Mouse (Mus musculus): Measurements from ENCODE around the gene Dclk1. TPM values are rescaled to one million over a fixed set of nuclear protein-coding genes. Genes with fewer than 3 reads are reported as not detected.

The Dclk1 gene
- total and polyA plus RNA-seq, 2 experiments from 2014 or later, result 213 to 214 TPM

- no peaks in the 10 kb centered on the region for H3K36me3 ChIP-seq (ENCODE audit: insufficient read depth, low read length)
- no peaks in the 10 kb centered on the region for H3K9me3 ChIP-seq (ENCODE audit: low read length)
- H3K4me3 ChIP-seq (ENCODE audit: low read length), result peak overlapping the region; percentile 19
- H3K9ac ChIP-seq (replicated peaks; ENCODE audit: low read length), result no peak overlapping the region
- H3K27me3 ChIP-seq (ENCODE audit: insufficient read depth, low read length), result no peaks in the 10 kb centered on the region
- H3K4me2 ChIP-seq (ENCODE audit: low read depth, low read length), result peak overlapping the region; percentile 52
- H3K4me1 ChIP-seq (ENCODE audit: insufficient read depth, low read length), result peaks cover 5% of the 10 kb centered on the region; the same call in 1 of the 2 replicates
- ATAC-seq, result peak; percentile 93
- WGBS, result 0% methylated on average over 11 of the region's 11 CpGs
- DNase-seq (ENCODE audit: low spot score), result peak; percentile 94
- TF ChIP-seq CTCF (IDR thresholded peaks at IDR 0.05; ENCODE audit: low read depth), result peak; percentile 75
- H3K27ac ChIP-seq, result peak overlapping the region; percentile 67
Measured at GRCm38 (mm10) chr3:55373689-55374088, 131.5 kb downstream of the Dclk1 start.

GRCm38 (mm10) chr3:55378591-55378990, 136.4 kb downstream of the Dclk1 start:
- DNase-seq (ENCODE audit: low spot score), result no peak
- no peak overlapping the region for H3K27ac ChIP-seq
- TF ChIP-seq CTCF (IDR thresholded peaks at IDR 0.05; ENCODE audit: low read depth), result no peak
- no peak overlapping the region for H3K9ac ChIP-seq (replicated peaks; ENCODE audit: low read length)
- 91% methylated on average over 6 of the region's 6 CpGs for WGBS
- no peak overlapping the region for H3K4me2 ChIP-seq (ENCODE audit: low read depth, low read length)
- H3K4me1 ChIP-seq (ENCODE audit: insufficient read depth, low read length), result peaks cover 5% of the 10 kb centered on the region; the same call in 1 of the 2 replicates
- H3K4me3 ChIP-seq (ENCODE audit: low read length), result no peak overlapping the region
- no peak for ATAC-seq
- H3K27me3 ChIP-seq (ENCODE audit: insufficient read depth, low read length), result no peaks in the 10 kb centered on the region
- H3K9me3 ChIP-seq (ENCODE audit: low read length), result no peaks in the 10 kb centered on the region
- no peaks in the 10 kb centered on the region for H3K36me3 ChIP-seq (ENCODE audit: insufficient read depth, low read length)

GRCm38 (mm10) chr3:55380471-55380870, 138.3 kb downstream of the Dclk1 start:
- DNase-seq (ENCODE audit: low spot score) (no peak), ATAC-seq (no peak)
- H3K4me3 ChIP-seq (ENCODE audit: low read length), result no peak overlapping the region
- H3K27me3 ChIP-seq (ENCODE audit: insufficient read depth, low read length), result no peaks in the 10 kb centered on the region
- H3K27ac ChIP-seq, result no peak overlapping the region
- no peak overlapping the region for H3K9ac ChIP-seq (replicated peaks; ENCODE audit: low read length)
- no peaks in the 10 kb centered on the region for H3K36me3 ChIP-seq (ENCODE audit: insufficient read depth, low read length)
- no peaks in the 10 kb centered on the region for H3K4me1 ChIP-seq (ENCODE audit: insufficient read depth, low read length)
- H3K4me2 ChIP-seq (ENCODE audit: low read depth, low read length), result no peak overlapping the region
- no peaks in the 10 kb centered on the region for H3K9me3 ChIP-seq (ENCODE audit: low read length)
- TF ChIP-seq CTCF (IDR thresholded peaks at IDR 0.05; ENCODE audit: low read depth), result no peak
- WGBS, result 33% methylated on average over 9 of the region's 9 CpGs

DNA sequence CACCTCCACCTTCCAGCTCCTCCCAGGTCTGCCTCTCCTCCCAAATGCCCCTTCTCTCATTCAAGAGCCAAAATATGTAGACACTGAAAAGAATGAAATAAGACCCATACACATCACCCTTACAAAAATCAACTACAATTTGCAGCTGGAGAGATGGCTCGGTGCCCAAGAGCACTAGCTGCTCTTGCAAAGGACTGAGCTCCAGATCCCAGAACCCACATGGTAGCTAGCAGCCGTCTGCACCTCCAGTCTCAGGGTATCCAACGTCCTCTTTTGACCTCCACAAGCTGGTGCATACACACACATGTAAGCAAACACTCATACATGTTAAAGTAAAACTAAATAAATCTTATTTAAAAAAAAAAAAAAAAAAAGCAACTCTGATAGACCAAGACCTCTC, 150.4 kb downstream of the Dclk1 start:
- Histone ChIP-seq H3K4me3 (ENCODE audit: low read length) (no peak overlapping the region), H3K9ac (replicated peaks; ENCODE audit: low read length) (no peak overlapping the region), H3K27me3 (ENCODE audit: insufficient read depth, low read length) (no peaks in the 10 kb centered on the region), H3K4me2 (ENCODE audit: low read depth, low read length) (no peak overlapping the region), H3K27ac (no peak overlapping the region), H3K4me1 (ENCODE audit: insufficient read depth, low read length) (no peaks in the 10 kb centered on the region), H3K36me3 (ENCODE audit: insufficient read depth, low read length) (0 out of 2 replicates have a peak, but pooled peaks cover 4% of the 10 kb centered on the region), H3K9me3 (ENCODE audit: low read length) (no peaks in the 10 kb centered on the region)
- 62% methylated on average over 3 of the region's 3 CpGs for WGBS
- DNase-seq (ENCODE audit: low spot score) (no peak), ATAC-seq (no peak)
- no peak for TF ChIP-seq CTCF (IDR thresholded peaks at IDR 0.05; ENCODE audit: low read depth)

DNA sequence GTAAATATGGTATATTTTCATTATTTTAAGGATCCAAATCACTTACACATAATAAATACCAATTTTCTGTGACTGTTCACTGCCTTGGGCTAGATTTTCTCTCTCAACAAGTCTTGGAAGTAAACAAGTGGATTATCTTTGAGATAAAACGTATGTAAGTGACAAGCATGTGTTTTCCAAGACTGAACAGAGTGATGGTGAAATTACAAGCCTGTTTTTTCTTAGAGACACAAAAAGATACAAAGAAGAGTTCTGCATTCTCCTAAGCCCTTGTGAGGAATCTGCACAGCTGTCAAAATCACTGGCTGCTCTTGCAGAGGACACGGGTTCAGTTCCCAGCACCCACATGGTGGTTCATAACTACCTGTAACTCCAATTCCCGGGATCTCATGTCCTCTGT, 151.4 kb downstream of the Dclk1 start:
- H3K4me2 ChIP-seq (ENCODE audit: low read depth, low read length), result no peak overlapping the region
- 0 out of 2 replicates have a peak, but pooled peaks cover 4% of the 10 kb centered on the region for H3K36me3 ChIP-seq (ENCODE audit: insufficient read depth, low read length)
- no peak overlapping the region for H3K9ac ChIP-seq (replicated peaks; ENCODE audit: low read length)
- no peak overlapping the region for H3K4me3 ChIP-seq (ENCODE audit: low read length)
- H3K27ac ChIP-seq, result no peak overlapping the region
- DNase-seq (ENCODE audit: low spot score), result no peak
- H3K4me1 ChIP-seq (ENCODE audit: insufficient read depth, low read length), result no peaks in the 10 kb centered on the region
- no peak for TF ChIP-seq CTCF (IDR thresholded peaks at IDR 0.05; ENCODE audit: low read depth)
- no peaks in the 10 kb centered on the region for H3K27me3 ChIP-seq (ENCODE audit: insufficient read depth, low read length)
- 90% methylated on average over 3 of the region's 3 CpGs for WGBS
- ATAC-seq, result no peak
- H3K9me3 ChIP-seq (ENCODE audit: low read length), result no peaks in the 10 kb centered on the region

- Histone ChIP-seq H3K27me3 (ENCODE audit: insufficient read depth, low read length) (no peaks in the 10 kb centered on the region), H3K27ac (0 out of 2 replicates have a peak overlapping the region, but pooled peaks have one; percentile 20)
- TF ChIP-seq CTCF (IDR thresholded peaks at IDR 0.05; ENCODE audit: low read depth), result no peak
Measured at GRCm38 (mm10) chr3:55396792-55397191, 154.6 kb downstream of the Dclk1 start.

More at GRCm38 (mm10) chr3:55396792-55397191, 154.6 kb downstream of the Dclk1 start:
- Histone ChIP-seq H3K4me1 (ENCODE audit: insufficient read depth, low read length) (no peaks in the 10 kb centered on the region), H3K9ac (replicated peaks; ENCODE audit: low read length) (no peak overlapping the region), H3K4me2 (ENCODE audit: low read depth, low read length) (no peak overlapping the region), H3K4me3 (ENCODE audit: low read length) (no peak overlapping the region), H3K36me3 (ENCODE audit: insufficient read depth, low read length) (no peaks in the 10 kb centered on the region), H3K9me3 (ENCODE audit: low read length) (no peaks in the 10 kb centered on the region)
- ATAC-seq (peak; percentile 44; the same call in 1 of the 2 replicates), DNase-seq (ENCODE audit: low spot score) (no peak)
- WGBS, result 47% methylated on average over 2 of the region's 2 CpGs

Data from hindbrain, postnatal 0 days (tissue).